Mouse (Mus musculus) mouse trophoblast stem cell (cell line): Measurements from ENCODE around the gene Tm7sf3.

Experiments
- in situ Hi-C, 2 experiments: fragments of 300-500 bp; cut with MseI, MboI; formaldehyde crosslinking; loops; 2 replicates in 1 of 2; 3 replicates in 1 of 2; pipeline ENCODE4 v1.15.1; 2025

Tm7sf3 gene

GRCm38 (mm10) chr6:146661655-146662054 is 19.0 kb upstream of the Tm7sf3 start:
- in situ Hi-C loops = loop anchor here (5.0 kb wide), 1 partner anchor 101 kb away; no protein-coding TSS in a partner anchor

GRCm38 (mm10) chr6:146660591-146660990 is 18.0 kb upstream of the Tm7sf3 start:
- in situ Hi-C loops = loop anchor here (5.0 kb wide), 1 partner anchor 102 kb away; no protein-coding TSS in a partner anchor

- in situ Hi-C loops = no loop called here
These were observed 10.6 kb upstream of the Tm7sf3 start for GRCm38 (mm10) chr6:146653197-146653596.

GRCm38 (mm10) chr6:146651431-146651830 is 8.8 kb upstream of the Tm7sf3 start:
- in situ Hi-C loops = no loop called here

GRCm38 (mm10) chr6:146650013-146650412 is 7.4 kb upstream of the Tm7sf3 start:
- in situ Hi-C loops = no loop called here

- in situ Hi-C loops = no loop called here
These were observed 553 bp upstream of the Tm7sf3 start for GRCm38 (mm10) chr6:146643184-146643570.

GRCm38 (mm10) chr6:146641621-146642210 is 908 bp downstream of the Tm7sf3 start:
- in situ Hi-C loops = no loop called here

GRCm38 (mm10) chr6:146640991-146641390 is 1.6 kb downstream of the Tm7sf3 start:
- in situ Hi-C loops = no loop called here

GRCm38 (mm10) chr6:146640068-146640965 is 2.3 kb downstream of the Tm7sf3 start:
- in situ Hi-C loops = no loop called here

- in situ Hi-C loops = no loop called here
These were observed 6.1 kb downstream of the Tm7sf3 start for GRCm38 (mm10) chr6:146636482-146636881.

GRCm38 (mm10) chr6:146634759-146635606 is 7.6 kb downstream of the Tm7sf3 start:
- in situ Hi-C loops = no loop called here

GRCm38 (mm10) chr6:146634015-146634722 is 8.5 kb downstream of the Tm7sf3 start:
- in situ Hi-C loops = no loop called here

GRCm38 (mm10) chr6:146633629-146634014 is 9.0 kb downstream of the Tm7sf3 start:
- in situ Hi-C loops = no loop called here

GRCm38 (mm10) chr6:146633097-146633496 is 9.5 kb downstream of the Tm7sf3 start:
- in situ Hi-C loops = no loop called here

GRCm38 (mm10) chr6:146632403-146632802 is 10.2 kb downstream of the Tm7sf3 start:
- in situ Hi-C loops = no loop called here

GRCm38 (mm10) chr6:146631847-146632246 is 10.8 kb downstream of the Tm7sf3 start:
- in situ Hi-C loops = no loop called here

- in situ Hi-C loops = no loop called here
These were observed 11.7 kb downstream of the Tm7sf3 start for GRCm38 (mm10) chr6:146630961-146631360.

- in situ Hi-C loops = no loop called here
These were observed 12.6 kb downstream of the Tm7sf3 start for GRCm38 (mm10) chr6:146629781-146630756.

- in situ Hi-C loops = no loop called here
These were observed 14.5 kb downstream of the Tm7sf3 start for GRCm38 (mm10) chr6:146628123-146628522.

- in situ Hi-C loops = no loop called here
These were observed 26.0 kb downstream of the Tm7sf3 start for GRCm38 (mm10) chr6:146616670-146617069.
